Mouse (Mus musculus) induced T-regulatory cell, adult 2 months (primary cell): ENCODE data around the gene Gsta3.
A peak's percentile ranks its signal among the peaks of the same experiment; 100 is the strongest.
"Not testable (repeated sequence)": the region's sequence is repeated elsewhere in the genome, so short reads cannot be mapped to it uniquely, and the experiment has no call there.

ENCODE experiments used
- DNase-seq: peaks from one replicate; pipeline ENCODE4 v3.0.0-alpha.2; 2012; ENCODE audit warnings: low read depth

Gsta3 gene

GRCm38 (mm10) chr1:21253303-21253650, 12.9 kb downstream of the Gsta3 start:
- DNase-seq = no peak

GRCm38 (mm10) chr1:21253856-21254255, 13.5 kb downstream of the Gsta3 start:
- DNase-seq = no peak

- DNase-seq = no peak
Observed at GRCm38 (mm10) chr1:21255625-21256345, 15.4 kb downstream of the Gsta3 start.

GRCm38 (mm10) chr1:21256391-21256790, 16.0 kb downstream of the Gsta3 start:
- DNase-seq = no peak

- no peak for DNase-seq
Observed at GRCm38 (mm10) chr1:21256871-21257270, 16.5 kb downstream of the Gsta3 start.

GRCm38 (mm10) chr1:21259981-21260380, 19.6 kb downstream of the Gsta3 start:
- not testable (repeated sequence) for DNase-seq

- DNase-seq = no peak
Observed at GRCm38 (mm10) chr1:21262401-21262800, 22.0 kb downstream of the Gsta3 start.

GRCm38 (mm10) chr1:21263986-21264385, 23.6 kb downstream of the Gsta3 start:
- no peak for DNase-seq

- no peak for DNase-seq
Observed at GRCm38 (mm10) chr1:21264747-21265146, 24.4 kb downstream of the Gsta3 start.

- peak; percentile 33 for DNase-seq
Observed at GRCm38 (mm10) chr1:21266766-21267165, 26.4 kb downstream of the Gsta3 start.

- not testable (repeated sequence) for DNase-seq
Observed at GRCm38 (mm10) chr1:21267466-21267865, 27.1 kb downstream of the Gsta3 start.

GRCm38 (mm10) chr1:21271343-21272055, 31.1 kb downstream of the Gsta3 start:
- peak; percentile 90 for DNase-seq

GRCm38 (mm10) chr1:21272056-21272431, 31.7 kb downstream of the Gsta3 start:
- peak; percentile 50 for DNase-seq

- peak; percentile 45 for DNase-seq
Observed at GRCm38 (mm10) chr1:21273091-21273490, 32.7 kb downstream of the Gsta3 start.

- peak; percentile 29 for DNase-seq
Observed at GRCm38 (mm10) chr1:21274437-21275040, 34.1 kb downstream of the Gsta3 start.

GRCm38 (mm10) chr1:21275366-21275765, 35.0 kb downstream of the Gsta3 start:
- not testable (repeated sequence) for DNase-seq

- not testable (repeated sequence) for DNase-seq
Observed at GRCm38 (mm10) chr1:21276158-21276557, 35.8 kb downstream of the Gsta3 start.

- no peak for DNase-seq
Observed at GRCm38 (mm10) chr1:21280306-21280705, 39.9 kb downstream of the Gsta3 start.

- not testable (repeated sequence) for DNase-seq
Observed at GRCm38 (mm10) chr1:21284644-21285043, 44.3 kb downstream of the Gsta3 start.

GRCm38 (mm10) chr1:21291394-21291793, 51.0 kb downstream of the Gsta3 start:
- DNase-seq = no peak

GRCm38 (mm10) chr1:21292590-21292989, 52.2 kb downstream of the Gsta3 start:
- no peak for DNase-seq

- DNase-seq = no peak
Observed at GRCm38 (mm10) chr1:21296169-21296568, 55.8 kb downstream of the Gsta3 start.

GRCm38 (mm10) chr1:21298114-21298513, 57.7 kb downstream of the Gsta3 start:
- DNase-seq = no peak
